Mouse (Mus musculus) ES-E14 (cell line): ENCODE data around the gene Ltbp1.

Experiments
- CHD2 ChIP-seq: IDR thresholded peaks from 2 replicates; pipeline ENCODE4 v1.6.1; 2014; ENCODE audit warnings: mild to moderate bottlenecking, low read depth, low read length, inconsistent platforms
- MAFK ChIP-seq: IDR thresholded peaks from 2 replicates; pipeline ENCODE4 v1.6.1; 2014; ENCODE audit warnings: mild to moderate bottlenecking, low read depth, low read length, inconsistent platforms; ENCODE audit not compliant: insufficient read depth

- no peak for TF ChIP-seq MAFK
- TF ChIP-seq CHD2: no peak
Observed at GRCm38 (mm10) chr17:74993726-74994581, 11.4 kb upstream of the Ltbp1 start.
